Mouse (Mus musculus): ENCODE data around the gene Ugt1a6b. TPM values are rescaled to one million over a fixed set of nuclear protein-coding genes. Genes with fewer than 3 reads are reported as not detected.
"Not testable (repeated sequence)": the region's sequence is repeated elsewhere in the genome, so short reads cannot be mapped to it uniquely, and the experiment has no call there.

The Ugt1a6b gene
- 0.09 and 0.20 TPM in 2 replicates for polyA plus RNA-seq (2015; fragmentation: Nextera tagmentation; extraction: Ambion mirVana)

DNA sequence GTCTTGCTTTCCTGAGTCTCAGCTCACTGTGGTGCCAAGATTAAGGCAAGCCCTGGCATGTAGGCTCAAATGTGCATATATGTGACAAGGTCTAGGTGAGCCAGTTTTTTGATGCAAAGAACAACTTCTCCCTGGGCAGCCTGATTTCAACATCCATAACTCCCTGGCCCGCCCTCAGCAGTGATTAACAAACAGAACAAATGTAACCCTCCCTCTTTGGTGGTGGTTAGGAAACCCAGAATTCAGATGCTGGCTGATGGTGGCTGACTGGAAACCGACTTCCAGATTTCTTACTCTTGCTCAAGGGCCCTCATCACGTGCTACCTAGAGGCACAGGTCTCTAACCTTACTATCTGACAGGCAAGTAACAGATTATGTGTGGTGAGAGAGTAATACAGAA lies at the start of gene Ugt1a6b:
Gene Ugt1a6b (plus strand): TSS at position 234 of the 400 bp plus-strand sequence.
- not testable (repeated sequence) for H3K27ac ChIP-seq; H3K4me2 ChIP-seq (replicated peaks); H3K36me3 ChIP-seq; H3K4me3 ChIP-seq (replicated peaks); H3K27me3 ChIP-seq; H3K4me1 ChIP-seq (replicated peaks); H3K9ac ChIP-seq (replicated peaks); H3K9me3 ChIP-seq; ATAC-seq
- WGBS: 68% methylated on average over 3 of the region's 3 CpGs

- WGBS: 82% methylated on average over 1 of the region's 1 CpGs
- no peak within 1 kb of the TSS for H3K27ac ChIP-seq
- ATAC-seq: no peak
- H3K27me3 ChIP-seq: no peaks in the 10 kb centered on the region
- H3K4me3 ChIP-seq (replicated peaks): no peak within 1 kb of the TSS
- H3K4me1 ChIP-seq (replicated peaks): no peaks in the 10 kb centered on the region
- H3K36me3 ChIP-seq: no peaks in the 10 kb centered on the region
- no peak within 1 kb of the TSS for H3K4me2 ChIP-seq (replicated peaks)
- no peak within 1 kb of the TSS for H3K9ac ChIP-seq (replicated peaks)
- no peaks in the 10 kb centered on the region for H3K9me3 ChIP-seq
These were observed 48.0 kb upstream of the Ugt1a6b start, which contains the start of gene Ugt1a10 for GRCm38 (mm10) chr1:88055088-88055487. Gene Ugt1a10 (plus strand): TSS chr1:88055388.

DNA sequence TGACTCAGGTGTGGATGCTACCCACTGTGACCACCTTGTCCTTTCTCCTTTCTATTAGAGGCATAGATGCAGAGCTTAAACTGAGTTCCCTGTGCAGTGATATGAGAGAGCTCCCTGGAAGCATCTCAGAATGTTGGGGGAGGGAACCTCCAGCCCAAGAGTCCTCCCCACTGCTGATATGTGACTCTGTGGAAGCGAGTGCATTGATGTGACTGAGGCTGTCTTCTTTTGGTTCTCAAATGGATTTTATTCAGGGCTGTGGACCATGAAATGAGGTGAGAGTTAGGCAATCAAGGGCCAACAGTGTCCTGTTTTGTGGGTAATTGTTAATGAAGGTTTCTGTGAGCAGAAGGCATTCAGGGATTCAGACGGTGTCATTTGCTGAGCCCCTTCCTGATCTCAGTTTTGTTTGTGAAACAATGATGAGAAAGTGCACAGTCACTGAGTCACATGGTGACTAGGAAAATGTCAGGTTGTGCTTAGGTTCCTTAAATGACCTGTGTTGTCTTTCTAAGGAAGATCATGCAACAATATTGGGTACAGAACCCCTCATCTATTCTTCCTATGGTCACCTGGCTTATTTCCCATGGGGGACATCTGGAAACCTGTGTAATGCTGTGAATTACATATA lies 36.5 kb upstream of the Ugt1a6b start:
- H3K4me2 ChIP-seq (replicated peaks); ATAC-seq: not testable (repeated sequence)
- 58% methylated on average over 1 of the region's 2 CpGs for WGBS

DNA sequence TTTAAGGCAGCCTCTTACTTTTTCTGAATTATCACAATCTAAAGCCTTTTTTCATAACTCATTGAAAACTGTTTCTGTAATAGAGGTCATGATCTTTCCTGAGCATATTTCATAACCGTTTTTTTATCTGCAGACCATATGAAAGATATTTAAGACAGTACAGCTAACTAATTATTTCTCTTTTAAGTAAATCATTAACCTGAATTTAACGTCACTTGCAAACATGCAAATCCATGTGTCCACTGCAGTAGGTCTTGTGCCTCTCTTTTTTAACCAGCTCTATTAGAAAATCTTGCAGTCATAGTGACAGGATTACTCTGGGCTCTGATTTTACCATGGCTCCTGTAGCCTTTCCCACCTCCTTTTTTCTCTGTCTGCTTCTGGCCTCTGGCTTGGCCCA lies 32.6 kb upstream of the Ugt1a6b start, which contains the start of gene Ugt1a9:
Gene Ugt1a9 (plus strand): TSS at position 306 of the 400 bp plus-strand sequence.
- Histone ChIP-seq H3K27me3 (no peaks in the 10 kb centered on the region), H3K4me2 (replicated peaks) (no peak within 1 kb of the TSS), H3K4me3 (replicated peaks) (no peak within 1 kb of the TSS), H3K36me3 (no peaks in the 10 kb centered on the region), H3K9me3 (no peaks in the 10 kb centered on the region), H3K9ac (replicated peaks) (no peak within 1 kb of the TSS), H3K27ac (no peak within 1 kb of the TSS), H3K4me1 (replicated peaks) (no peaks in the 10 kb centered on the region)
- WGBS: 84% methylated on average over 2 of the region's 2 CpGs
- ATAC-seq: no peak

More for the DNA sequence above, 36.5 kb upstream of the Ugt1a6b start:
- H3K4me3 ChIP-seq (replicated peaks); H3K9ac ChIP-seq (replicated peaks); H3K36me3 ChIP-seq; H3K27me3 ChIP-seq; H3K27ac ChIP-seq; H3K4me1 ChIP-seq (replicated peaks); H3K9me3 ChIP-seq: not testable (repeated sequence)

DNA sequence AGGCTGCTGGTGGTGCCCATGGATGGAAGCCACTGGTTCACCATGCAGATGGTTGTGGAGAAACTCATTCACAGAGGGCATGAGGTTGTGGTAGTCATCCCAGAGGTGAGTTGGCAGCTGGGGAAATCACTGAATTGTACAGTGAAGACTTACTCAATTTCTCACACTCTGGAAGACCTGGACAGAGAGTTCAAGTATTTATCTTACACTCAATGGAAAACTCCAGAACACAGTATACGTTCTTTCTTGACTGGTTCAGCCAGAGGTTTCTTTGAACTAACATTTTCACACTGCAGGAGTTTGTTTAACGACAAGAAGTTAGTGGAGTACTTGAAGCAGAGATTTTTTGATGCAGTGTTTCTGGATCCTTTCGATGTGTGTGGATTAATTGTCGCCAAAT lies 32.1 kb upstream of the Ugt1a6b start:
- no peaks in the 10 kb centered on the region for H3K27me3 ChIP-seq
- no peak overlapping the region for H3K4me3 ChIP-seq (replicated peaks)
- no peaks in the 10 kb centered on the region for H3K9me3 ChIP-seq
- no peak overlapping the region for H3K9ac ChIP-seq (replicated peaks)
- ATAC-seq: no peak
- H3K36me3 ChIP-seq: no peaks in the 10 kb centered on the region
- H3K4me1 ChIP-seq (replicated peaks): no peaks in the 10 kb centered on the region
- 80% methylated on average over 4 of the region's 4 CpGs for WGBS
- H3K4me2 ChIP-seq (replicated peaks): no peak overlapping the region
- no peak overlapping the region for H3K27ac ChIP-seq

DNA sequence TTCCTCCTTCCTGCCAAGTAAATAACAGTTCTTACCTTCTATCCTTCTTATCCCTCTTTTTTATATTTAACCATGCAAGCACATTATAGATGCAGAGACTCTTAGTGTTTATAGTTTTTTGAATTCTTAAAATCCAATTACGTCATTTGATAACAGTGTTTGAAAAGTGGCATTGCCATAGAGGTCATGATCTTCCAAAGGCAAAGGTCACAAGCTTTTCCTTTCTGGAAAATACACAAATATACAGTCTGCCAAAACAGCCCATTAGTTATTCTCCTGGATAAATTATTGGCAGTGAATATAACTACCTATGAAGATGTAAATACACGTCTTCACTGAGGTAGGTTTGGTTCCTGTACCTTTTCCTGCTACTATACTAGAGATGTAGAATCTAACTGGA lies 28.6 kb upstream of the Ugt1a6b start:
- WGBS: 88% methylated on average over 2 of the region's 2 CpGs

DNA sequence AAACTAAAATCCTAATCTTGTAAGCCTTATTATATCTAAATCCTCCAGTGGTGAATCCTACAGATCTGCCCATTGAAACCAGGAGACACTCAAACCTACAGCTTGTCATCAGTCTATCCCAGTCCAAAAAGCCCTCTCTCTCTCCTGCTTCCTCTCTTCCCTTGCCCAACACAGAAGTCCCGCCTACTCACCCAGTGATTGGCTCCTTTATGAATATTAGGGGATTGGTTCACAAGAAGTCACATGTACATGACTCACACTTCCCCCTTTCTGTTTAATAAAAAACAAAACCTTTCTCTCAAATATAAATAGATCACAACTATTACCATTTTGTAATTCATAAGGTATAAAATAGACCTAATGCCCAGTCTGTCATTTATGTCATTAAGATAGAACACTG lies 25.9 kb upstream of the Ugt1a6b start:
- 89% methylated on average over 1 of the region's 1 CpGs for WGBS
- Histone ChIP-seq H3K4me3 (replicated peaks) (no peak overlapping the region), H3K9me3 (no peaks in the 10 kb centered on the region), H3K4me1 (replicated peaks) (no peaks in the 10 kb centered on the region), H3K4me2 (replicated peaks) (no peak overlapping the region), H3K27ac (no peak overlapping the region), H3K27me3 (no peaks in the 10 kb centered on the region), H3K9ac (replicated peaks) (no peak overlapping the region), H3K36me3 (no peaks in the 10 kb centered on the region)
- no peak for ATAC-seq

More for the DNA sequence above, 28.6 kb upstream of the Ugt1a6b start:
- no peak for ATAC-seq
- Histone ChIP-seq H3K4me3 (replicated peaks) (no peak overlapping the region), H3K4me1 (replicated peaks) (no peaks in the 10 kb centered on the region), H3K9ac (replicated peaks) (no peak overlapping the region), H3K36me3 (no peaks in the 10 kb centered on the region), H3K27ac (no peak overlapping the region), H3K27me3 (no peaks in the 10 kb centered on the region), H3K9me3 (no peaks in the 10 kb centered on the region), H3K4me2 (replicated peaks) (no peak overlapping the region)

DNA sequence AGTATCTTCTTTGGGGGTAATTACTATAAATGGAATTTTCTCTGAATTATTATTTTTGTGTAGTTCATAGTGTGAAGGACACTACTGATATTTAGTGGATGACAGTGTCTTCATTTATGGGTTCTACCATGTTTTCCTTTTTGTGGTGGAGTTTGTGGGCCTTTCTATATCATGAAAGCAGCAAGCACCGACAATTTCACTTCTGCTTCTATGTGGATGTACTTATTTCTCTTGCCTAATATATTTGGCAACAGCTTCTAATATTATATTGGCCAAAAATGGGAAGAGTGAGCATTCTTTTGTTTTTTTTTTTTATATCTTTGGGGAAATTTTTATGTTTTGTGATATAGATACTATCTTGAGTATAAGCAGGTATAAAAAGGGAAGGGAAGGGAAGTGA lies 21.4 kb upstream of the Ugt1a6b start:
- Histone ChIP-seq H3K4me1 (replicated peaks) (no peaks in the 10 kb centered on the region), H3K4me2 (replicated peaks) (no peak overlapping the region), H3K27ac (no peak overlapping the region), H3K36me3 (no peaks in the 10 kb centered on the region), H3K27me3 (no peaks in the 10 kb centered on the region), H3K4me3 (replicated peaks) (no peak overlapping the region), H3K9ac (replicated peaks) (no peak overlapping the region), H3K9me3 (no peaks in the 10 kb centered on the region)
- WGBS: 95% methylated on average over 1 of the region's 1 CpGs
- ATAC-seq: no peak

GRCm38 (mm10) chr1:88086125-88086524 lies 16.9 kb upstream of the Ugt1a6b start:
- Histone ChIP-seq H3K27ac (no peak overlapping the region), H3K4me2 (replicated peaks) (no peak overlapping the region), H3K9me3 (no peaks in the 10 kb centered on the region), H3K4me1 (replicated peaks) (no peaks in the 10 kb centered on the region), H3K9ac (replicated peaks) (no peak overlapping the region), H3K4me3 (replicated peaks) (no peak overlapping the region), H3K36me3 (no peaks in the 10 kb centered on the region), H3K27me3 (no peaks in the 10 kb centered on the region)
- no peak for ATAC-seq
- 68% methylated on average over 1 of the region's 1 CpGs for WGBS

- H3K9me3 ChIP-seq: no peaks in the 10 kb centered on the region
- H3K4me2 ChIP-seq (replicated peaks): no peak within 1 kb of the TSS
- no peaks in the 10 kb centered on the region for H3K4me1 ChIP-seq (replicated peaks)
- no peak within 1 kb of the TSS for H3K4me3 ChIP-seq (replicated peaks)
- H3K36me3 ChIP-seq: no peaks in the 10 kb centered on the region
- no peaks in the 10 kb centered on the region for H3K27me3 ChIP-seq
- 90% methylated on average over 3 of the region's 3 CpGs for WGBS
- H3K9ac ChIP-seq (replicated peaks): no peak within 1 kb of the TSS
- no peak within 1 kb of the TSS for H3K27ac ChIP-seq
- ATAC-seq: no peak
These were observed 15.5 kb upstream of the Ugt1a6b start, which contains the start of gene Ugt1a8 for GRCm38 (mm10) chr1:88087513-88087912. Gene Ugt1a8 (plus strand): TSS chr1:88087813.

DNA sequence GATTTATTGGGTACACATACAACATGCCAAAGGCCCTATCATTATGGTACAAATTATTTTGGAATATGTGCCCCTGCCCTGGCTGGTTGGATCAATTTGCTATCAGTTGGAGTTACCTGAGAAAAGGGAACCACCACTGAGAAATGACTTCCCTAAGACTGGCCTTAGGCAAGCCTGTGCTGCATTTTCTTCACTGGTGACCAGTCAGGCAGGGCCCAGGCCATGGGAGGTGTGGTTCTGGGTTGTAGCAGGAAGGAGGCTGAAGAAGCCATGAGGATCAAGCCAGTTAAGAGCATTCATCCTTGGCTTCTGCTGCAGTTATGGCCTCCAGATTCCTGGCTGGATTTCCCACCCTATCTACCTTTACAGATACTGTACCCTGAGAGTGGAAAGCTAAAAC lies 10.7 kb upstream of the Ugt1a6b start:
- H3K36me3 ChIP-seq: no peaks in the 10 kb centered on the region
- H3K9ac ChIP-seq (replicated peaks): no peak overlapping the region
- H3K9me3 ChIP-seq: no peaks in the 10 kb centered on the region
- no peak overlapping the region for H3K4me3 ChIP-seq (replicated peaks)
- no peaks in the 10 kb centered on the region for H3K4me1 ChIP-seq (replicated peaks)
- H3K27me3 ChIP-seq: no peaks in the 10 kb centered on the region
- no peak overlapping the region for H3K27ac ChIP-seq
- ATAC-seq: no peak
- no peak overlapping the region for H3K4me2 ChIP-seq (replicated peaks)

DNA sequence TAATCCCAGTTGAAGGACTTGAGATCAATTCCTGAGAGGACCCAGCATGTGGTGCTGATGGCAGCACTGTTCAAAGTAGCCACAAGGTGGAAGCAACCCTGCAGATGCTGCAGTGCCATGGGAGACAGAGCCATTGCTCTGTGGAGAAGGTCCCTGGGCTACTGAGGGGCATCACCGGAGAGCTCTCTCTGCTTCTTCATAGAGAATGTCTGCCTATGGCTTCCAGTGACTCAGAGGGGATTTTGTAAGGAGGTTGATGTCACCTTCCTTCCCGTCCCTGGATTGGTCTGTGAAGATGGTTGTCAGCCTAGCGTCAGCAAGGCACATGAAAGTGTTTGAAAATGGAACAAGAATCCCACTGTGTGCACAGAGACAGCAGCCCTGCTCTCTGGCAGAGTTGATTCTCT lies 8.8 kb upstream of the Ugt1a6b start:
- H3K27me3 ChIP-seq; H3K4me1 ChIP-seq (replicated peaks); H3K4me3 ChIP-seq (replicated peaks); H3K9me3 ChIP-seq; H3K4me2 ChIP-seq (replicated peaks); ATAC-seq; H3K27ac ChIP-seq; H3K9ac ChIP-seq (replicated peaks); H3K36me3 ChIP-seq: not testable (repeated sequence)
- 77% methylated on average over 3 of the region's 3 CpGs for WGBS

GRCm38 (mm10) chr1:88094941-88095492 lies 8.0 kb upstream of the Ugt1a6b start, which contains the start of gene Ugt1a7c:
Gene Ugt1a7c (plus strand): TSS chr1:88095062.
- Histone ChIP-seq H3K9me3 (no peaks in the 10 kb centered on the region), H3K9ac (replicated peaks) (no peak within 1 kb of the TSS), H3K4me2 (replicated peaks) (no peak within 1 kb of the TSS), H3K4me3 (replicated peaks) (no peak within 1 kb of the TSS), H3K27ac (no peak within 1 kb of the TSS), H3K36me3 (no peaks in the 10 kb centered on the region), H3K4me1 (replicated peaks) (no peaks in the 10 kb centered on the region), H3K27me3 (no peaks in the 10 kb centered on the region)
- WGBS: 76% methylated on average over 10 of the region's 10 CpGs
- ATAC-seq: no peak
